Mouse (Mus musculus) urinary bladder, adult 2 months (tissue): Measurements from ENCODE around the gene Lbhd1. TPM values are rescaled to one million over a fixed set of nuclear protein-coding genes. Genes with fewer than 3 reads are reported as not detected.
"Not testable (repeated sequence)": the region's sequence is repeated elsewhere in the genome, so short reads cannot be mapped to it uniquely, and the experiment has no call there.

Source experiments
- DNase-seq: peaks from one replicate; pipeline ENCODE4 v3.0.0; 2022; ENCODE audit warnings: low spot score
- polyA plus RNA-seq: library from polyadenylated mRNA; depleted of rRNA; stranded (reverse); fragments of >200 nt; gene quantifications from 2 replicates; pipeline ENCODE4 v1.2.3, GENCODE M21; 2012

Lbhd1 gene
- polyA plus RNA-seq, 1 experiment: 4.9 TPM

DNA sequence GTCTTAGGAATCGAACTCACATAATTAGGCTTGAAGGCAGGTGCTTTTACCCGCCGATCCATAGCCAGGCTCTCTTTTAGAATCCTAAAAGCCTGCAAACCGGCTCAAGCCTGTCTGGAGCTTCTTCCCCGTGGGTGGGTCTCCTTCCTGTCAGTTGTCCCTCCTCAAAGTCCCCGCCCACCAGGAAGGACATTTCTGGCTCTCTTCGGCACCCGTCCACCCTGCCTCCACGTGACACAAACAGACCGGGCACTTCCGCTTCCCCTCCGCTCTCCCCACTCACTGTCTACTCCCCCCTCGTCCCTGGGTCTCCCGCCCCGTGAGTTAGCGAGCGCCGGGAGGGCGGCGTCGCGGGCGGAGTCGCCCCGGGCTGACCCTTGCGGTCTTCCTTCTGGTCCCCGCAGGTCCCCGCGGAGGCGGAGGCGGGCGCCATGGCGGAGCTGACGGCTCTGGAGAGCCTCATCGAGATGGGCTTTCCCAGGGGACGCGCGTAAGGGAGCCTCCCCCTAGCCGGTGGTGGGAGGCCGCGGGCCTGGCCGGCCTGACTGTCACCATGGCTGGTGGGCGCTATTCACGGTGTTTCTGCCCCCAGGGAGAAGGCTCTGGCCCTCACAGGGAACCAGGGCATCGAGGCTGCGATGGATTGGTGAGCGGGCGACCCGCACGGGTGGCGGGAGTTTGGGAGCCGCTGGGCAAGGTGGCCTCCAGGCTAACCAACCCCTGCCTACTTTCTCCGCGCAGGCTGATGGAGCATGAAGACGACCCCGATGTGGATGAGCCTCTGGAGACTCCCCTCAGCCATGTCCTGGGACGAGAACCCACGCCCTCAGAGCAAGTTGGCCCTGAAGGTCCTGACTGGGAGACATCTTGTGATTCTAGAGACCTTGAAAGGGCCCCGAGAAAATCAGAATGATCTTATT lies 12.0 kb upstream of the Lbhd1 start, which contains the start of gene Ubxn1:
TSS of gene Ubxn1 (plus strand) at position 230 of the 920 bp plus-strand sequence.
- peak; percentile 96 for DNase-seq

DNA sequence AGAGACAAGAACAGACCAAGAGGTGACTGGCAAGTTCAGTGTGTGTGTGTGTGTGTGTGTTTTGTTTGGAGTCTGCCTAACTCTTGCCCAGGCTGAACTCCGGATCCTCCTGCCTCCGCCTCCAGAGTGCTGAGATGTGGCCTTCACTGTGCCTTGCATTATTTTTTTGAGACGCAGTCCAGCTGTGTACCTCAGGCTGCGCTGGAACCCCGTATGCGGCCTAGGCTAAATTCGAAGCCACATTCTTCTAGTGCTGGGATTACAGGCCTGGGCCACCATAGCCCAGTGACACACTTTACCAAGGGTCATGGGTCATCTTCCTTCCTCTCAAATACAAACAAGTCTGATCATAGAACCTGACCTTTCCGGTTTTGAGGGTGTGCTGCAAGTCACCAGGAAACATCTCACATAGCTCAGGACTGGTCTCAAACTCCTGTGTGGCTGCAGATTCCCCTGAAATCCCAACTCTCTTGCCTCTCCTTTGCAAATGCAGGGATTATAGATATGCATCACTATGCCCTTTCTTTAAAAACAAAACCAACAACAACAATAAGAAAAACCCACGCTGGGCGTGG lies 11.2 kb upstream of the Lbhd1 start:
- no peak for DNase-seq

DNA sequence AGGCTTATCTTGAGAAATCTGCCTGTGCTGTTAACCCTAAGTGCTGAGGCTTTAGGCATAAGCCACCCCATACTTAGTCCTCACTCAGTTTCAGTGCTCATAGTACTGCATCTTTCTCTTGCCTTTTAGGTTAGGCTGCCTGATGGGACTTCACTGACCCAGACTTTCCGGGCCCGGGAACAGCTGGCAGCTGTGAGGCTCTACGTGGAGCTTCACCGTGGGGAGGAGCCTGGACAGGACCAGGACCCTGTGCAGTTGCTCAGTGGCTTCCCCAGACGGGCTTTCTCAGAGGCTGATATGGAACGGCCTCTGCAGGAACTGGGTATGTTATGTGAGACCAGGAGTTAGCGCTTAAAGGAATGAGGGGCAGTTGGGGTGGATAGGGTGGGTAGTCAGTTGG lies 8.5 kb upstream of the Lbhd1 start:
- no peak for DNase-seq

DNA sequence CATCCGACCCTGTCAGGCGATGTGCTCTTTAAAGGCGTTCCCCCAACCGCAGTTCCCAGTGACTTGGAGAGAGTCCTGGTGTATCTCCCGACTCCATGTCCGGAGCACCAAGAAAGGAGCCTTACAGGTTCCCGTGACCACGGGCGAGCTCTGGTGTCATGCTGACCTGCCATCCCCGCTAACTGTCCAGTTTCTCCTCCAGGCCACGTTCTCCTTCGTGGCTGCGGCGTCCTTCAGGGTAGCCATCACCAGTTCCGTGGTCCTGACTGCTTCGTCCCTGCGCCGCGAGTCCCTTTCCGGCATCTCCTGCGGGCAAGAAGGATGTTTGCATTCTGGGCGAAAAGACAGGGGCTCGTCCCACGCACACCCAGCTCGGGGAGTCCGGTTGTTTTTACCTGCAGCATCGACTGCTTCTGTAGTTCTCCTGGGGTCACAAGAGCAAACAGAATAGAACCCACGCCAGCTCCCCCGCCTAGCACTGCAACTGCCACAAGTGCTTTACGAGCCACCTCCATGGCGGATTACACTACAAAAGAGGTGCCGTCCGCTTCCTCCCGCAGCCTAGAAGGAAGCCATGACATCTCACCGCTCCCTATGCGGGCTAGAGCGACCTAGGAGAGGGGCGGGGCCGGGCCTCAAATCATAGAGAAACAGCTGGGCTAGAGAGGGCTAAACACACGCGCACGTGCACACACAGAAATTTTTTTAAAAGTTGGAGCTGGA lies 3.1 kb upstream of the Lbhd1 start, which contains the start of gene Uqcc3:
TSS of gene Uqcc3 (minus strand) at position 613 of the 723 bp plus-strand sequence.
- DNase-seq: peak; percentile 79

DNA sequence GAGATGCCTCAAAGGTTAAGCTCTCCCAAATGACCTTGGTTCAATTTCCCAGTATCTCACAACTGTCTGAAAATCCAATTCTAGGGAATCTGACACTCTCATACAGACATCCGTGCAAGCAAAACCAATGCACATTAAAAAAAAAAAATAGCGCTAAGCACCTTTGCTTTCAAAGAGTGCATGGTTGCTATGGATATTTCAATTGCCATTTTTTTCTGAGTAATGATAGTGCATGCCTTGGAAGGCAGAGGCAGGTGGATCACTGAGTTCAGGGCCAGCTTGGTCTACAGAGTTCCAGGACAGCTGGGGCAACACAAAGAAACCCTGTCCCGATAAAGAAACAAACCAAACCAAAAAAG lies 2.5 kb upstream of the Lbhd1 start:
- DNase-seq: no peak

DNA sequence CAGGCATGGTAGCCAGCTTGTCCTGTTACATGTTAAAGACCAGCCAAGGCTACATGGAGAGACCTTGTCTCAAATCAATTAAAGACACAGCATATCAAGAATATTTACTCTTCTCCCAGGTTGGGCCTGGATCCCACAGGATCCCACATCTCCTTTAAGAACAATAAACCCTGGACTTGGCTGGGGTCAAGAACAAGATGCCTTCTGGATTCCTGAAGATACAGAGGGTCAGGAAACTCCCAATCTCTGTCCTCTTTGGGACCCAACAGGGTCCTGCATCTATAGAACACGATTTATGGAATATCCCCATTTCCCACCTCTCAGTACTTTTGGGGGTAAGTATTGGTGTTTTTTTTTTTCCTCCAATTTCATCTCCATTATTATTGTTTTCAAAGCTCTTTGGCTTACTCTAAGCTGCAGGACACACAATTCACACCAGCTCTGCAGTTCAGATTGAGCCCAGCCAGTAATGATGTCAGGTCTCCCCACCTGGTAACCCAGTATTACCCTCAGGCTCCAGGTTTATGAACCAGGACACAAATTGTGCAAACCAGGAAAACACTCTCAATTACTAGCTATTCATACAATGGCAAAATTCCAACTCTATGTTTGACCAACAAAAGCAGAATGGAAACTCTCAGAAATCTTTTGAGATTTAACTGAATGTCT lies 3.5 kb downstream of the Lbhd1 start:
- DNase-seq: no peak

DNA sequence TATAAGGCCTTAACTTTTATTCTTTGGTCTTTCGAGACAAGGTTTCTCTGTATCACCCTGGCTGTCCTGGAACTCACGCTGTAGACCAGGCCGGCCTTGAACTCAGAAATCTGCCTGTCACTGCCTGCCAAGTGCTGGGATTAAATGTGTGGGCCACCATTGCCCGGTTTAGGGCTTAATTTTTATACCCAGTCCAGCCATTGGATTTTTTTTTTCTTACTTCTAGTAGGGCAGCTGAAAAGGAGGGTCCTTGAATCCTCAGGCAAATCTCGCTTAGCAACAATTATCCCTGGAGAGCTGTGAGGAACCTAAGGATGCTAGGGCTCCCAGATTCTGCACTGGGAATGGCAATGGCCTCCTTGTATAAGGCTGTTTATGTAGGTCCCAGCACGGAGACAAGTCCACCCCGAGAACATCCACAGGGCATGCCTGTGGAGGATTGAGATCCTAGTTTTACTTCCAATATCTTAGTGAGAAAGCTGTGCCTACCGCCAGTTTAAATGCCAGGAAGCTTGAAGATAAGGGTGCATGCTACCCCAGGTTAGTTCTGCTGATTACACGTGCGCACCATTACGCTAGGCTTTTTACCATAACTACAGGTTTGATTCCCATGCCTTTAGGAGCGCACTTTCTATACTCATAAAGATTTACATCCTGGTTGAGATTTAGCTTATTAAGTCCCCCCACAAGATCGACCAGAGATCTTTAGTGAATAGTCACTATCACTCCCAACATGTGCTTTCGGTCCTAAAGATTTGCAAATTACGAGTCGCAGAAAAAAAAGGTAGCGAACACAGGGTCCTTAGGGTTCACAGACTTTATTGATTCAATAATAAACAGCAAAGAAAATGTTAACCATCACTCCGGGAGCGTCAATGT lies 4.3 kb downstream of the Lbhd1 start:
- no peak for DNase-seq

DNA sequence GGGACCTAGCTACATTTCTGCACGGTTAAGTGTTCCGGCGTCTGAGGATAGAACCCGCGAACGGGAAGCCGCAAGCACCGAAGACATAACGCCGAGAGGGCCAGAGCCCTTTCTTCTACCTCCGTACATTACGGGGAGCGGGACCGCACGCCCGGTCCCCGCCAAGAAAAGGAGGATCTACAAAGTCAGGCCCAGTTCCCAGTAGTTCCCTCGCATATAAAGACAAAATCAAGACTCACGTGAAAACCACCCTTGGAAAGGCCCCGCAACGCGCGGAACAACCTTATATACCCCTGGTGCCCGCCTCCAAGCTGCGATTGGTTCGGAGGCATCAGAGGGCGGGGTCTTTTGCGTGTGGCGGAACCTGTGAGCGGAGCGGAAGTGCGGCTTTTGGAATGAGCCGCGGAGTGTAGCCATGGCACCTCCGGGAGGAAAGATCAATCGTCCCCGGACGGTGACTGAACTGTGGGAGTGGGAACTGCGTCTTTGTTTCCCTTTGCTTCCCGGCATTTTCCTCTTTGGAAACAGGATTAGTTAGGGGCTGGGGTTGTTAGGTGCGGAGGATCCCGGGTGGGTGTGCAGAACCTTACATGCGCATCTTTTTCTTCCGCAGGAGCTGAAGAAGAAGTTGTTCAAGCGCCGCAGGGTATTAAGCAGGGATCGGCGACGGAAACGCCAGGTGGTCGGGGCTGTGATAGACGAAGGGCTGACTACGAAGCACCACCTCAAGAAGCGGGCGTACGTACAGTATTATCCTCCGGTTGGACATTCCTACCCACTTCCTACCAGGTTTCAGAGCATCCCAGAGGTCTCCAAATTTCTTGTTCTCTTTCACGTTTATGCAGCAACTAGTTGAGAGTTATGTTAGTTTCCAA lies 5.2 kb downstream of the Lbhd1 start, which contains the start of the genes 1810009A15Rik and Gm49416:
TSS of gene 1810009A15Rik (plus strand) at position 343 of the 875 bp plus-strand sequence.
TSS of gene Gm49416 (plus strand) at position 416 of the 875 bp plus-strand sequence.
- DNase-seq: peak; percentile 84

DNA sequence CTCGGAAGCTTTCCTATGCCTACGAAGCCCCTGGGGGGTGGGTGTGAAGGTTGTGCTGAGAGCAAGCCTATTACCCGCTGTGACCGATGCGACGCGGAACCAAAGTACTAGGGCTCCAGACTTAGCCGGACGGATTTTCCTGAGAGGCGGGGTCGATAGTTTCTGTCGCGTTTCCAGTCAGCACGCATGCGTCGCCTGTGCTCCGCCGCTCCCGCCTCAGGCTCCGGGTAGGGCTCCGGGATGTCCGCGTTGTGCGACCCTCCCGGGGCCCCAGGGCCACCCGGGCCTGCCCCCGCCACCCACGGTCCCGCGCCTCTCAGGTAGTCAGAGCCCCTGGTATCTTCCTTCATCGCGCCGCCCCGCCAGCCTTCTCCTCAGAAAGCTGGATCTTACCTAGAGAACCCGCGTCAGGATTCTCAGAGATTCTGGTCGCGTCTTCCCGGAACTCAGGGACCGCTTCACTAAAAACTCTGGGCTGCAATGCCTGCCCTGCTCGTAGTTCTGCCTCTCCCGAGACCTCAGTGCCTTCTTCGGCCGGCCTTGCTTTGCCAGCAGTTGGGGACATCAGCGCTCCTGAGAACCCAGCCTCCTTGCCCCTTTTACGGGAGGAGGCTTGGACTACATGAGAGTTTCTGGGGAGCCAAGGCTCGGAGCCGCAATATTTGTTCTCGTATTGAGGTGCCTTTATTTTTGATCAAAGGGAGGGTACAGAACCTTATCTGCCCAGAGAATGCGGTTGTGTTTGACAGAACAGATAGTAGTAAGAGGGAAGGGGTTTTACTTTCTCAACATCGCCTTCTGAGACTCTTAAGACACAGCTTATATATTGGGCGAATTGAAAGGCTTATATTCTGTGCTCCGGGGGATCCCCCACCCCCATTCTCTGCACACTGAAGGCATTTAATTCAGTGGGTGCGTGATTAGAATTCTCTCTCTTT lies 9.6 kb downstream of the Lbhd1 start, which contains the start of gene Ints5:
TSS of gene Ints5 (plus strand) at position 177 of the 938 bp plus-strand sequence.
- DNase-seq: peak; percentile 74

DNA sequence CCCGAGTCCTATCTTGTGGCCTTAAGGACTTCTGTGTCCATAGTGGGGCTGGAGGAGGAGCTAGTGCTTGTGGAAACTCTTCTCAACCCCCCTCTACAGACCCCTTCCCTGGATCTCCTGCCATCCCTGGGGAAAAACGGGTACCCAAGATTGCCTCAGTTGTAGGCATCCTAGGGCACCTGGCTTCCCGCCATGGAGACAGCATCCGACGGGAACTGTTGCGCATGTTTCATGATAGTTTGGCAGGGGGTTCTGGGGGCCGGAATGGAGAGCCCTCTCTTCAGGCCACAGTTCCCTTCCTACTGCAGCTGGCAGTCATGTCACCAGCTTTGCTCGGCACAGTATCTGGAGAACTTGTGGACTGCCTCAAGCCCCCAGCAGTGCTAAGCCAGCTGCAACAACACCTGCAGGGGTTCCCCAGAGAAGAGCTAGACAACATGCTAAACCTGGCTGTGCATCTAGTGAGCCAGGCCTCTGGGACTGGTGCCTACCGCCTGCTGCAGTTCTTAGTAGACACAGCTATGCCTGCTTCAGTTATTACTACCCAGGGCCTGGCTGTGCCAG lies 11.9 kb downstream of the Lbhd1 start:
- no peak for DNase-seq

DNA sequence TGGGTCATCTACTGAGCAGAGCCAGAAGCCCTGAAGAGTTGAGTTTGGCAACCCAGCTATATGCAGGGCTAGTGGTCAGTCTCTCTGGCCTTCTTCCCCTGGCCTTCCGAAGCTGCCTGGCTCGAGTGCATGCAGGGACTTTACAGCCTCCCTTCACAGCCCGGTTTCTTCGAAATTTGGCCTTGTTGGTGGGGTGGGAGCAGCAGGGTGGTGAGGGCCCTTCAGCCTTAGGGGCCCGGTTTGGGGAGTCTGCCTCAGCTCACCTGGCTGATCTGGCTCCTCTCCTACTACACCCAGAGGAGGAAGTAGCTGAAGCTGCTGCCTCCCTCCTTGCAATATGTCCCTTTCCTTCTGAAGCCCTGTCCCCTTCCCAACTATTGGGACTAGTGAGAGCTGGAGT lies 12.7 kb downstream of the Lbhd1 start:
- DNase-seq: not testable (repeated sequence)

DNA sequence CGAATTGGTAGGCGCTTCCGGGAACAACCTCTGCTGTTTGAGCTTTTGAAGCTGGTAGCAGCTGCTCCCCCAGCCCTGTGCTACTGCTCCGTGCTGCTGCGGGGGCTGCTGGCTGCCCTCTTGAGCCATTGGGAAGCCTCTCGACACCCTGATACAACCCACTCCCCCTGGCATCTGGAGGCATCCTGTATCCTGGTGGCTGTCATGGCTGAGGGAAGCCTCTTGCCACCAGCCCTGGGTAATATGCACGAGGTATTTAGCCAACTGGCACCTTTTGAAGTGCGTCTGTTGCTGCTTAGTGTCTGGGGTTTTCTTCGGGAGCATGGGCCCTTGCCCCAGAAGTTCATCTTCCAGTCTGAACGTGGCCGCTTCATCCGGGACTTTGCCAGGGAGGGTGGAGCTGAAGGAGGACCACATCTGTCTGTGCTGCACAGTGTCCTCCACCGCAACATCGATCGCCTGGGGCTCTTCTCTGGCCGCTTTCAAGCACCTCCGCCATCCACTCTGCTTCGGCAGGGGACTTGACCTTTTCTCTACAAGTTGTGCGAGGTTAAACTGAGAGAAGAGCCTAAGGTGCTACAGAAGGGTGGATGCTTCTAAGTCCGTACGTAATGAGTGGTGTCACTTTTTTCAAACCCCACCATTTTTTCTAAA lies 13.8 kb downstream of the Lbhd1 start:
- not testable (repeated sequence) for DNase-seq

DNA sequence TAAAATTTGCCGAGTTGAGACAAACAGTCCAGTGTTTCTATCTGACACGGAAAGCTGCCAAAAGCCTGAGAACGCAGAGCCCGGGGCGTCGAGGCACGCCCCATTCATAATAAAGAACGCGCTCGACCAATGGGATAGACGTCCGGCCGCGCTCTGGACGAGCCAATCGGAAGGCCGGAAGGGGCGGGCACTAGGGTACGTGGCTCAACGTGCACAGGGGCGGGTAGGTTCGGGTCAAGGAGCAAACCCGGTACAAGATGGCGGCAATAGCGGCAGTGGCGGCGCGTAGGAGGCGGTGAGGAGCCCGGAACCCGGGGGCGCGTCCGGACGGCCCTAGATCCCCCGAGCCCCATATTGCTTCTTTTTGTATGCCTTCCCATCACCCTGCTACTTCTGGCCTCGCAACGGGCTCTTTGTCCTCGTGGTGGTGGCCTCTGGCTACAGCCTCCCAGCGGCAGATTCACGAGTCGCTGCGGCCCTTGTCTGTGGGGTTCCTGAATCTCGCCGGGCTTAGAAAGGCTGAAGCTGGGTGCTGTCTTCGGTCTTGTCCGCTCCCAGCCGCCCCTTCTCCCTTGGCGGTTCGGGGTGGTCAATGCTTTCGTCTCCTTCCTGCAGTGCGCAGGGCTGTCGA lies 14.4 kb downstream of the Lbhd1 start, which contains the start of gene Ganab:
TSS of gene Ganab (plus strand) at position 207 of the 631 bp plus-strand sequence.
- DNase-seq: peak; percentile 84

DNA sequence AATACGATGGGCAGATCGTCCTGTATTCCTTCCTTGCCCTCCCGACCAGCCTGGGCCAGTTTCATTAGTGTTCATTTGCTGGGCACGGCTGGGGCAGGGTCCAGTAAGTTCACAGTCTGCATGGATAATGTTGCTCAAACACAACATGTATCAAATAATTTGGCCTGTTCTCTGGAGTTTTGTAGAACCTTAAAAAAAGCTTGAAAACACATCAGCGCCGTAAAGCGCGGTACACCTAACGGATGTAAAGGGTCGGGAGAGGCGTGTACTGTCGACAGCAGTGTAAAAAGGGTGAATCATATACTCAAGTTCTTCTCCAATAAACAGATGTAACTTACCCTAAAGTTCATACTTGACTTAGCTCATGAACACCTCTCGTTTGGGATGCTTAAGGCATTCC lies 15.0 kb downstream of the Lbhd1 start:
- no peak for DNase-seq

DNA sequence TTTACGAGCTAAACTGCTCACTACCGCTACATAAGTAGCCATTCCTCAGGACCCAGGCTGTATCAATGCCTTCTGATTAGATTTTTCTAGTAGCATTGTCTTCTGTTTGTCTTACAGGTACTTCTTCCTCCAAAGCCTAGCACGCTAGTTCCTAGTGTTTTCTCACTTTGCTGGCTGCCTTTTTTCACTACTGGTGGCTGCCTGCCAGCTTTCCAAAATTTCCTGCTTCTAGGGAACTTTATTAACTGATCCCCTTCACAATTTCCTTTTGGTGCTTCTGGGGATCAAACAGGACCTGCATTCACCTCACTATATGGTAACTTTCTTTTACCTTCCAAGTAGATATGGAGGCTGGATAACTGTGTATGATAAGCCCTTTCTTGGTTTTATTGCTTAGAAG lies 15.5 kb downstream of the Lbhd1 start:
- DNase-seq: no peak

DNA sequence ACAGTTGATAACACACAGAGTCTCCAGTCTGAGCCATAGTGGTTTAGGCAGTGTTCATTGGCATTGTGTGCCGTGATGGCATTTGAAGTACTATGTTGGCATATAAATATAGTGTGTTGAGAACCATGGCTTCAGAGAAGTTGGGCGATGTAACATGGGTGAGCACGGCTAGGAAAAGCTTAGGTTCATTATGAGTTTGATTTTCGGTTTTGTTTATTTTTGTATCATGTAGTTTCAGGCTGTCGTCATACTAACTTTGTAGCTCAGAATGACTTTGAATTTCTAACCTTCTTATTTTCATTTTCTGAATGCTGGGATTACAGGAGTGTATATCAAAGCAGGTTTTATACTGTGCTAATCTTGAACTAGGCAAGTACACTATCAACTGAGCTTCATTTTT lies 19.9 kb downstream of the Lbhd1 start:
- no peak for DNase-seq

DNA sequence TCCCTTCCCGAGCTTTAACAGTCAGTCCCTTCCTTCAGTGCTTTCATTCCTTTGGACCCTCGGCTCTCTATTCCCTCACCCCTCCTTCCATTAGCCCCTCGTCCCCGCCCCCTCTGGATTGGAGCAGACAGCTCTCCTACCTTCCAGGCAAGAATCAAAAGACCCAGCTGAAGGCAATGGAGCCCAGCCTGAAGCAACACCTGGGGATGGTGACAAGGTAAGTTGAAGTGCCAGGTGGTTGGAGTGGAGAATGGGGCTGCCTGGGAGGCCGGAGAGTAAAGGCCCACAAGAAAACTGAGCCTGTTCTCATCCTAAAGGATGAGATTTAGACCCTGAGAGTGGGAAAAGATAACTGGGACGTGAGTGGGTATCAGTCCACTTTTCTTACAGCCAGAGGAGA lies 25.0 kb downstream of the Lbhd1 start:
- no peak for DNase-seq
